Mouse (Mus musculus) lung, embryonic 14.5 days (tissue): Measurements from ENCODE around the gene Cdiptos. TPM values are rescaled to one million over a fixed set of nuclear protein-coding genes. Genes with fewer than 3 reads are reported as not detected.

ENCODE experiments used
- ATAC-seq: fragments of 200-750 bp; cut with Nextera tagmentation; 2 replicates; pipeline ENCODE4 v1.8.0; 2017; ENCODE audit warnings: mild to moderate bottlenecking, moderate TSS enrichment, moderate library complexity; ENCODE audit not compliant: insufficient read depth
- DNase-seq: peaks from one replicate; pipeline ENCODE4 v3.0.0-alpha.2; 2015
- H3K27ac ChIP-seq: fragments of 300-500 bp; sonication (generic); 2 replicates; pipeline ENCODE4 v1.5.1; 2014; ENCODE audit warnings: low read depth, mild to moderate bottlenecking, moderate library complexity
- H3K27me3 ChIP-seq: fragments of 300-500 bp; sonication (generic); 2 replicates; pipeline ENCODE4 v1.6.1; 2014; ENCODE audit warnings: low read length, control low read depth; ENCODE audit not compliant: insufficient read depth
- H3K36me3 ChIP-seq: fragments of 300-500 bp; sonication (generic); 2 replicates; pipeline ENCODE4 v1.6.1; 2014; ENCODE audit warnings: control low read depth; ENCODE audit not compliant: insufficient read depth
- H3K4me1 ChIP-seq: fragments of 300-500 bp; sonication (generic); 2 replicates; pipeline ENCODE4 v1.6.1; 2014; ENCODE audit warnings: antibody characterized with exemption, control low read depth; ENCODE audit not compliant: insufficient read depth
- H3K4me2 ChIP-seq: fragments of 300-500 bp; sonication (generic); 2 replicates; pipeline ENCODE4 v1.6.1; 2014; ENCODE audit warnings: mild to moderate bottlenecking
- H3K4me3 ChIP-seq: fragments of 300-500 bp; sonication (generic); 2 replicates; pipeline ENCODE4 v1.5.1; 2014; ENCODE audit warnings: low read depth, low read length
- H3K9ac ChIP-seq: fragments of 300-500 bp; sonication (generic); 2 replicates; pipeline ENCODE4 v1.6.1; 2014
- H3K9me3 ChIP-seq: fragments of 300-500 bp; sonication (generic); 2 replicates; pipeline ENCODE4 v1.6.1; 2016; ENCODE audit warnings: low read depth, low read length, control low read depth
- CTCF ChIP-seq: IDR thresholded peaks from 2 replicates; pipeline ENCODE4 v1.5.1; 2016; ENCODE audit warnings: antibody characterized with exemption, low read depth
- WGBS: fragments of 180-500 bp; shearing (Covaris S2); extraction: QIAGEN DNeasy Blood & Tissue Kit; methylation state at CpG from one replicate; pipeline ENCODE4 v1.1.7; 2014; 5-methylcytosine and 5-hydroxymethylcytosine counted together
- polyA plus RNA-seq: library from polyadenylated mRNA; unstranded; fragments of >200 nt; fragmentation: Nextera tagmentation; extraction: Ambion mirVana; gene quantifications from 2 replicates; pipeline ENCODE4 v1.2.1, GENCODE M21; 2014

The Cdiptos gene
- 1.5 TPM in 2 replicates for polyA plus RNA-seq

DNA sequence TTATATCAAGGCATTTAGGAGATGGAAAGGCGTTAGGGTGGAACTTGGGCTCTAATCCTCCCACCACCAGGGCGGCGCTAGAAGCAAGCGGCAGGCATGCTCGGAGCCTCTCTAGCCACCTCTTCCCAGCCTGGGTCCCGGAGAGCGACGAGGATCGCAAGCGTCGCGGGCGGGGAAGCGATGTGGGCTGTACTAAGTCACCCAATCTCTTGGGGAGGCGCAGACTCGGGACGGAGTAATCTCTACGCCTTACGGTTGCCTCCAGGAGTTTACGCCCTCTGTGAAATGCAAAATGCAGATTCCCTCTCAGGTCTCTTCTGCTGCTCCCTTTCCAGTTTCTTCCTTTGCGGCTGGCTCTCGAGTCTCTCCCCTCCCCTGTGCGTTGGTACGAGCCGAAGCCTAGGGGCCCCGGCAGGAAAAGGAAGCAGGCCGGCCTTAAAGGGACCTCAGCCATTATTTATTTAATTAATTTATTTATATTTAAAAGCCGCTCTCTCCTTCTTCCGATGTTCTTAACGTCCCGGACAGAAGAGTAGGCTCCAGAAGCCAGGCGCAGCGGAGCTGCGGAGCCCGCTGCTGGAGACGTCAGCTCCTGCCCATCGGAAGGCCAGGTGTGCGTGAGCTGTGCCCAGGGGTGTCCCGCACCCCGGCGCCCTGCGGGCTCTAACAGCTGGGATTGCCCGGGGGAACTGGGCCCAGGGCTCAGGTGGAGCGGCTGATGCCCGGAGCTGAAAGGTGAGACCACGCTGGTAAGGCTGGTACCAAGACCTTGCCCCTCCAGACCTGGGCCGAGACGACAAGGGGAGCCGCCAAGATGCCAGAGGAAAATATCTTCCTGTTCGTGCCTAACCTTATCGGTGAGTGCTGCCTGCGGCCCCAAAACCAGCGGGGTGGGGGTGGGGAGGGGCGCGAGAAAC is at the start of gene Cdiptos:
Gene Cdiptos, minus strand, starts transcription at position 149 of the 917 bp plus-strand sequence.
- Histone ChIP-seq H3K9me3 (no peaks in the 10 kb centered on the region), H3K4me2 (peak within 1 kb of the TSS; percentile 67), H3K4me1 (no peaks in the 10 kb centered on the region), H3K27me3 (no peaks in the 10 kb centered on the region), H3K36me3 (peaks cover 28% of the 10 kb centered on the region), H3K9ac (peak within 1 kb of the TSS; percentile 97), H3K4me3 (peak within 1 kb of the TSS; percentile 94), H3K27ac (peak within 1 kb of the TSS; percentile 97)
- ATAC-seq (peak; percentile 98), DNase-seq (peak; percentile 98)
- peak; percentile 98 for TF ChIP-seq CTCF
- WGBS: under 1% methylated on average over 55 of the region's 55 CpGs

- peak; percentile 78 for TF ChIP-seq CTCF
- 0% methylated on average over 30 of the region's 30 CpGs for WGBS
- Histone ChIP-seq H3K4me1 (peaks cover 22% of the 10 kb centered on the region), H3K27me3 (no peaks in the 10 kb centered on the region), H3K27ac (peak overlapping the region; percentile 99), H3K4me2 (peak overlapping the region; percentile 99), H3K4me3 (peak overlapping the region; percentile 97), H3K9ac (peak overlapping the region; percentile 97), H3K9me3 (no peaks in the 10 kb centered on the region), H3K36me3 (peaks cover 57% of the 10 kb centered on the region)
- ATAC-seq (peak; percentile 26), DNase-seq (peak; percentile 86)
Measured at GRCm38 (mm10) chr7:127024755-127025555, 49.1 kb upstream of the Cdiptos start.

GRCm38 (mm10) chr7:127023896-127024690 is 48.2 kb upstream of the Cdiptos start:
- DNase-seq: no peak
- Histone ChIP-seq H3K9me3 (no peaks in the 10 kb centered on the region), H3K36me3 (peaks cover 53% of the 10 kb centered on the region), H3K27ac (peak overlapping the region; percentile 99), H3K27me3 (no peaks in the 10 kb centered on the region), H3K4me3 (peak overlapping the region; percentile 97), H3K4me2 (peak overlapping the region; percentile 99), H3K4me1 (peaks cover 22% of the 10 kb centered on the region), H3K9ac (peak overlapping the region; percentile 97)
- ATAC-seq: no peak
- 15% methylated on average over 19 of the region's 19 CpGs for WGBS
- TF ChIP-seq CTCF: no peak

GRCm38 (mm10) chr7:127023272-127023691 is 47.4 kb upstream of the Cdiptos start:
- Histone ChIP-seq H3K9ac (peak overlapping the region; percentile 97; the same call in 1 of the 2 replicates), H3K27me3 (no peaks in the 10 kb centered on the region), H3K4me3 (peak overlapping the region; percentile 97), H3K27ac (peak overlapping the region; percentile 24; the same call in 1 of the 2 replicates), H3K9me3 (no peaks in the 10 kb centered on the region), H3K36me3 (peaks cover 49% of the 10 kb centered on the region), H3K4me1 (peaks cover 22% of the 10 kb centered on the region), H3K4me2 (peak overlapping the region; percentile 99)
- WGBS: 73% methylated on average over 11 of the region's 13 CpGs
- DNase-seq: no peak
- no peak for ATAC-seq
- no peak for TF ChIP-seq CTCF

- Histone ChIP-seq H3K4me3 (peak overlapping the region; percentile 97), H3K4me1 (peaks cover 16% of the 10 kb centered on the region), H3K9me3 (no peaks in the 10 kb centered on the region), H3K9ac (peak overlapping the region; percentile 97; the same call in 1 of the 2 replicates), H3K27me3 (no peaks in the 10 kb centered on the region), H3K27ac (peak overlapping the region; percentile 24), H3K36me3 (peaks cover 43% of the 10 kb centered on the region), H3K4me2 (peak overlapping the region; percentile 99)
- no peak for TF ChIP-seq CTCF
- 67% methylated on average over 7 of the region's 7 CpGs for WGBS
- ATAC-seq (no peak), DNase-seq (no peak)
Measured at GRCm38 (mm10) chr7:127022528-127023271, 46.8 kb upstream of the Cdiptos start.
